Mouse (Mus musculus): ENCODE data around the gene Plcl1. TPM values are rescaled to one million over a fixed set of nuclear protein-coding genes. Genes with fewer than 3 reads are reported as not detected.
A peak's percentile ranks its signal among the peaks of the same experiment; 100 is the strongest.

Plcl1 gene
- polyA plus RNA-seq, 1 experiment: 0.89 TPM

- no peak overlapping the region for H3ac ChIP-seq (ENCODE audit: control insufficient read depth, insufficient read length, low read depth)
- no peaks in the 10 kb centered on the region for H3K79me3 ChIP-seq (ENCODE audit: low read depth)
- H3K36me3 ChIP-seq (ENCODE audit: control insufficient read depth, insufficient read depth): no peaks in the 10 kb centered on the region
- H3K79me2 ChIP-seq (ENCODE audit: control insufficient read depth, insufficient read depth): no peaks in the 10 kb centered on the region
- TF ChIP-seq CEBPB (IDR thresholded peaks at IDR 0.05; ENCODE audit: low read depth) (no peak), FOSL1 (IDR thresholded peaks at IDR 0.05; ENCODE audit: insufficient read depth, low read length, poor library complexity, severe bottlenecking) (no peak), MAX (IDR thresholded peaks at IDR 0.05) (no peak), USF1 (IDR thresholded peaks at IDR 0.05; ENCODE audit: low read depth) (no peak), MYOG (IDR thresholded peaks at IDR 0.05; ENCODE audit: control insufficient read depth, extremely low read depth, insufficient read length) (no peak), MYOD1 (IDR thresholded peaks at IDR 0.05; ENCODE audit: control insufficient read depth, insufficient read length, low read depth) (no peak), CTCF (IDR thresholded peaks at IDR 0.05; ENCODE audit: control insufficient read depth, insufficient read depth, insufficient read length) (no peak)
- H3K27me3 ChIP-seq (ENCODE audit: control insufficient read depth, insufficient read depth, insufficient read length): no peaks in the 10 kb centered on the region
- no peak overlapping the region for H3K4me3 ChIP-seq (ENCODE audit: insufficient read depth, poor library complexity, severe bottlenecking)
Observed at GRCm38 (mm10) chr1:55557960-55558359, 152.2 kb downstream of the Plcl1 start.

DNA sequence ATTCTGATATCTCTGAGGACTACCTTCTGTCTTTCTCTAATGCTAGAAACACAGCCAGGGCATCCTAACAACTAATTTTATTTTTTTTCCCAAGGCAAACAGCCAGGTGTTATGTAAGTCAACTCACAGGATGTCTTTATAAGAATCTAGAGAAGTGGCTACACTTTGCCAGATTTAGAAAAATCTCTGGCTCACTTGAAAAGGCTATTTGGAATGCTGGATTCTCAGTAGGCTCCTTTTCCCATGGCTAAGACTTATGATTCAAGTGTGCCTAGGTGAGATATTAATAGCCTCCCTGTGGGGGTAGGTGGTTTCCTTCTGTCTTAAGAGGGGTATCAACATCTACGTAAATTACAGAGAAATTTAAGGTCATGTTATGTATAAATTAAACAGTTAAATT lies 152.7 kb downstream of the Plcl1 start:
- no peak overlapping the region for H3ac ChIP-seq (ENCODE audit: control insufficient read depth, insufficient read length, low read depth)

GRCm38 (mm10) chr1:55559998-55560397 lies 154.3 kb downstream of the Plcl1 start:
- H3K4me3 ChIP-seq (ENCODE audit: insufficient read depth, poor library complexity, severe bottlenecking): no peak overlapping the region
- H3K36me3 ChIP-seq (ENCODE audit: control insufficient read depth, insufficient read depth): no peaks in the 10 kb centered on the region
- TF ChIP-seq CTCF (IDR thresholded peaks at IDR 0.05; ENCODE audit: control insufficient read depth, insufficient read depth, insufficient read length) (no peak), USF1 (IDR thresholded peaks at IDR 0.05; ENCODE audit: low read depth) (no peak), MYOG (IDR thresholded peaks at IDR 0.05; ENCODE audit: control insufficient read depth, extremely low read depth, insufficient read length) (no peak), MAX (IDR thresholded peaks at IDR 0.05) (no peak), MYOD1 (IDR thresholded peaks at IDR 0.05; ENCODE audit: control insufficient read depth, insufficient read length, low read depth) (no peak), CEBPB (IDR thresholded peaks at IDR 0.05; ENCODE audit: low read depth) (no peak), FOSL1 (IDR thresholded peaks at IDR 0.05; ENCODE audit: insufficient read depth, low read length, poor library complexity, severe bottlenecking) (no peak)
- H3K27me3 ChIP-seq (ENCODE audit: control insufficient read depth, insufficient read depth, insufficient read length): no peaks in the 10 kb centered on the region
- H3K79me2 ChIP-seq (ENCODE audit: control insufficient read depth, insufficient read depth): no peaks in the 10 kb centered on the region
- H3ac ChIP-seq (ENCODE audit: control insufficient read depth, insufficient read length, low read depth): no peak overlapping the region
- H3K79me3 ChIP-seq (ENCODE audit: low read depth): no peaks in the 10 kb centered on the region

More for the DNA sequence above, 152.7 kb downstream of the Plcl1 start:
- H3K79me2 ChIP-seq (ENCODE audit: control insufficient read depth, insufficient read depth): no peaks in the 10 kb centered on the region
- no peaks in the 10 kb centered on the region for H3K36me3 ChIP-seq (ENCODE audit: control insufficient read depth, insufficient read depth)
- H3K79me3 ChIP-seq (ENCODE audit: low read depth): no peaks in the 10 kb centered on the region
- TF ChIP-seq MYOD1 (IDR thresholded peaks at IDR 0.05; ENCODE audit: control insufficient read depth, insufficient read length, low read depth) (no peak), CTCF (IDR thresholded peaks at IDR 0.05; ENCODE audit: control insufficient read depth, insufficient read depth, insufficient read length) (no peak)
- no peak overlapping the region for H3K4me3 ChIP-seq (ENCODE audit: insufficient read depth, poor library complexity, severe bottlenecking)
- no peaks in the 10 kb centered on the region for H3K27me3 ChIP-seq (ENCODE audit: control insufficient read depth, insufficient read depth, insufficient read length)

DNA sequence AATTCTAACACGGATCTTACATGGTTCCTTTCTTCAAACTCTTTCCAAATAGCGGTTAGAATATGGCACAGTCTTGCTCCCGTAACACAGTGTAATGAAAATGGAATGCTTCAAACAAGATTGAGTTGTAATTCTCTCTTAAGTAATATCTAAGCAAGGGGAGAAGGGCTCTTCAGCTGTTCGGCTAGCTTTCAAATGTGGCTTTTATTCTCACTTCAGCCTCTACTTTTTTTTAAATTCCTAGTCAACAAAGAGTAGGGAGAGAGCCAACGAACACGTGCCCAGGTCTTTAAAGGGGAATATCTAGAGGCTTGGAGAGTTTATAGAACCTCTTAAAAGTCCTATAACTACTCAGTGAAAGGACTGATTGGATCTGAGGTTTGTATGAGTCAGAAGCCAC lies 160.2 kb downstream of the Plcl1 start:
- Histone ChIP-seq H3K27me3 (ENCODE audit: control insufficient read depth, insufficient read depth, insufficient read length) (no peaks in the 10 kb centered on the region), H3K79me3 (ENCODE audit: low read depth) (no peaks in the 10 kb centered on the region), H3K36me3 (ENCODE audit: control insufficient read depth, insufficient read depth) (no peaks in the 10 kb centered on the region), H3K4me3 (ENCODE audit: insufficient read depth, poor library complexity, severe bottlenecking) (no peak overlapping the region), H3ac (ENCODE audit: control insufficient read depth, insufficient read length, low read depth) (no peak overlapping the region), H3K79me2 (ENCODE audit: control insufficient read depth, insufficient read depth) (no peaks in the 10 kb centered on the region)
- TF ChIP-seq USF1 (IDR thresholded peaks at IDR 0.05; ENCODE audit: low read depth) (peak; percentile 41), MYOG (IDR thresholded peaks at IDR 0.05; ENCODE audit: control insufficient read depth, extremely low read depth, insufficient read length) (no peak)

DNA sequence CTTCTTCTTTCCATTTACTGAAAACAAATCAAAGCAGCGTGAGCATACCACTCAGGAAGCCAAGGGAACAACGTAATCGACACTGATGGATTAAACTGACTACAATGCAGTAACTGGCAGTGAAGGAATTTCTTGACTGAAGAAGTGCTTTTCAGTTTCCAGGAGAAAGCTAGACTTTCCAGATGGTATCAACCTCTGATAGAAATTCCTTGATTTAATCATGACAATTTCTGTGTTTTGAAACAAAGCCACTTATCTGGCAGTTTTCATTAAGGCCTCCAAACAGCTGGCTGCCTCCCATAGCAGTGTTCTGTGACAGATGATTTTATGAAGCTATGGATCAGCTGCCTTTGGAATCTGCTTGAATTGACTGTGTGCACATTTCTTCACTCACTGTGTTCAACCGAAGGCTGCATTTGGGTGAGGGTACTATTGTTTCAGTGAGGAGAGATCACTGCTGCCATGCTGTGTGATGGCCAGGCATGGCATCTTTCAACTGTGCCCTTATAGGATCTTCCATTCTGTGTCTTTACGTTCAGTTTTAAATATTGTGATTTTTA lies 162.2 kb downstream of the Plcl1 start:
- Histone ChIP-seq H3K36me3 (ENCODE audit: control insufficient read depth, insufficient read depth) (no peaks in the 10 kb centered on the region), H3K79me3 (ENCODE audit: low read depth) (no peaks in the 10 kb centered on the region), H3K27me3 (ENCODE audit: control insufficient read depth, insufficient read depth, insufficient read length) (no peaks in the 10 kb centered on the region), H3ac (ENCODE audit: control insufficient read depth, insufficient read length, low read depth) (no peak overlapping the region), H3K4me3 (ENCODE audit: insufficient read depth, poor library complexity, severe bottlenecking) (no peak overlapping the region), H3K79me2 (ENCODE audit: control insufficient read depth, insufficient read depth) (no peaks in the 10 kb centered on the region)
- TF ChIP-seq FOSL1 (IDR thresholded peaks at IDR 0.05; ENCODE audit: insufficient read depth, low read length, poor library complexity, severe bottlenecking) (no peak), CTCF (IDR thresholded peaks at IDR 0.05; ENCODE audit: control insufficient read depth, insufficient read depth, insufficient read length) (no peak), USF1 (IDR thresholded peaks at IDR 0.05; ENCODE audit: low read depth) (no peak), MAX (IDR thresholded peaks at IDR 0.05) (no peak), CEBPB (IDR thresholded peaks at IDR 0.05; ENCODE audit: low read depth) (no peak), MYOD1 (IDR thresholded peaks at IDR 0.05; ENCODE audit: control insufficient read depth, insufficient read length, low read depth) (no peak), MYOG (IDR thresholded peaks at IDR 0.05; ENCODE audit: control insufficient read depth, extremely low read depth, insufficient read length) (no peak)

- Histone ChIP-seq H3K27me3 (ENCODE audit: control insufficient read depth, insufficient read depth, insufficient read length) (no peaks in the 10 kb centered on the region), H3K4me3 (ENCODE audit: insufficient read depth, poor library complexity, severe bottlenecking) (no peak overlapping the region), H3K36me3 (ENCODE audit: control insufficient read depth, insufficient read depth) (no peaks in the 10 kb centered on the region), H3ac (ENCODE audit: control insufficient read depth, insufficient read length, low read depth) (no peak overlapping the region), H3K79me2 (ENCODE audit: control insufficient read depth, insufficient read depth) (no peaks in the 10 kb centered on the region), H3K79me3 (ENCODE audit: low read depth) (no peaks in the 10 kb centered on the region)
- no peak for TF ChIP-seq USF1 (IDR thresholded peaks at IDR 0.05; ENCODE audit: low read depth)
- no peak for TF ChIP-seq MYOG (IDR thresholded peaks at IDR 0.05; ENCODE audit: control insufficient read depth, extremely low read depth, insufficient read length)
- TF ChIP-seq CEBPB (IDR thresholded peaks at IDR 0.05; ENCODE audit: low read depth): no peak
- TF ChIP-seq CTCF (IDR thresholded peaks at IDR 0.05; ENCODE audit: control insufficient read depth, insufficient read depth, insufficient read length): no peak
- no peak for TF ChIP-seq FOSL1 (IDR thresholded peaks at IDR 0.05; ENCODE audit: insufficient read depth, low read length, poor library complexity, severe bottlenecking)
- no peak for TF ChIP-seq MAX (IDR thresholded peaks at IDR 0.05)
- TF ChIP-seq MYOD1 (IDR thresholded peaks at IDR 0.05; ENCODE audit: control insufficient read depth, insufficient read length, low read depth): no peak
Observed at GRCm38 (mm10) chr1:55570225-55570624, 164.5 kb downstream of the Plcl1 start.
